Mouse (Mus musculus): ENCODE measurements at regions not wholly inside any gene's neighbourhood (a gene's known extent, or its start where the extent isn't known, plus 50 kb on each side); places are given as distances from the start of the nearest gene placed in this dataset.

GRCm38 (mm10) chr10:37447333-37448204 lies 308.8 kb upstream of the Marcks start:
- no peaks in the 10 kb centered on the region for H3K36me3 ChIP-seq (ENCODE audit: control insufficient read depth, insufficient read depth)
- H3K79me2 ChIP-seq (ENCODE audit: control insufficient read depth, insufficient read depth): no peaks in the 10 kb centered on the region
- H3ac ChIP-seq (ENCODE audit: control insufficient read depth, insufficient read length): no peak overlapping the region
- no peaks in the 10 kb centered on the region for H3K27me3 ChIP-seq (ENCODE audit: control insufficient read depth, insufficient read depth, insufficient read length)
- no peak for TF ChIP-seq E2F4 (IDR thresholded peaks at IDR 0.05; ENCODE audit: insufficient read depth)
- TF ChIP-seq REST (IDR thresholded peaks at IDR 0.05; ENCODE audit: insufficient read depth, insufficient read length): no peak
- no peak for TF ChIP-seq TCF3 (IDR thresholded peaks at IDR 0.05; ENCODE audit: insufficient read length, low read depth)
- no peak for TF ChIP-seq POLR2AphosphoS2 (IDR thresholded peaks at IDR 0.05; ENCODE audit: insufficient read length, low read depth)
- TF ChIP-seq MAX (IDR thresholded peaks at IDR 0.05; ENCODE audit: low read depth): no peak
- no peak for TF ChIP-seq TCF12 (IDR thresholded peaks at IDR 0.05; ENCODE audit: insufficient read depth, poor library complexity, severe bottlenecking)
- no peak for TF ChIP-seq POLR2A (IDR thresholded peaks at IDR 0.05; ENCODE audit: insufficient read length, low read depth)
- TF ChIP-seq CEBPB (IDR thresholded peaks at IDR 0.05; ENCODE audit: insufficient read depth, poor library complexity, severe bottlenecking): no peak
- TF ChIP-seq MYOG (IDR thresholded peaks at IDR 0.05; ENCODE audit: control insufficient read depth in 1 of 3, insufficient read depth in 1 of 3, insufficient read length in 2 of 3, low read depth in 2 of 3): no peak
- TF ChIP-seq MYOD1 (IDR thresholded peaks at IDR 0.05; ENCODE audit: control insufficient read depth in 1 of 3, insufficient read length in 2 of 3, low read depth in 2 of 3): no peak
- no peak for TF ChIP-seq USF1 (IDR thresholded peaks at IDR 0.05; ENCODE audit: low read depth)
- no peak for TF ChIP-seq SRF (IDR thresholded peaks at IDR 0.05; ENCODE audit: control insufficient read depth, insufficient read length, low read depth)
- no peak overlapping the region for H3K4me2 ChIP-seq (ENCODE audit: low read depth)
- no peak overlapping the region for H3K4me3 ChIP-seq

GRCm38 (mm10) chr10:37439863-37440613 lies 301.3 kb upstream of the Marcks start:
- Histone ChIP-seq H3K4me3 (no peak overlapping the region), H3K79me2 (ENCODE audit: control insufficient read depth, insufficient read depth) (no peaks in the 10 kb centered on the region)
- TF ChIP-seq USF1 (IDR thresholded peaks at IDR 0.05; ENCODE audit: low read depth) (no peak), REST (IDR thresholded peaks at IDR 0.05; ENCODE audit: insufficient read depth, insufficient read length) (no peak), POLR2A (IDR thresholded peaks at IDR 0.05; ENCODE audit: insufficient read length, low read depth) (no peak), POLR2AphosphoS2 (IDR thresholded peaks at IDR 0.05; ENCODE audit: insufficient read length, low read depth) (no peak), SRF (IDR thresholded peaks at IDR 0.05; ENCODE audit: control insufficient read depth, insufficient read length, low read depth) (no peak), MAX (IDR thresholded peaks at IDR 0.05; ENCODE audit: low read depth) (no peak), TCF12 (IDR thresholded peaks at IDR 0.05; ENCODE audit: insufficient read depth, poor library complexity, severe bottlenecking) (peak; percentile 14), MYOG (IDR thresholded peaks at IDR 0.05; ENCODE audit: control insufficient read depth in 1 of 3, insufficient read depth in 1 of 3, insufficient read length in 2 of 3, low read depth in 2 of 3) (peak in 2 of 3 experiments; percentile 66 to 78), TCF3 (IDR thresholded peaks at IDR 0.05; ENCODE audit: insufficient read length, low read depth) (peak; percentile 13), MYOD1 (IDR thresholded peaks at IDR 0.05; ENCODE audit: control insufficient read depth in 1 of 3, insufficient read length in 2 of 3, low read depth in 2 of 3) (peak in 2 of 3 experiments; percentile 90 to 91)

GRCm38 (mm10) chr10:37438312-37438711 lies 299.6 kb upstream of the Marcks start:
- TF ChIP-seq POLR2AphosphoS2 (IDR thresholded peaks at IDR 0.05; ENCODE audit: insufficient read length, low read depth) (no peak), POLR2A (IDR thresholded peaks at IDR 0.05; ENCODE audit: insufficient read length, low read depth) (no peak), MYOG (IDR thresholded peaks at IDR 0.05; ENCODE audit: control insufficient read depth in 1 of 3, insufficient read depth in 1 of 3, insufficient read length in 2 of 3, low read depth in 2 of 3) (no peak), TCF12 (IDR thresholded peaks at IDR 0.05; ENCODE audit: insufficient read depth, poor library complexity, severe bottlenecking) (no peak), CEBPB (IDR thresholded peaks at IDR 0.05; ENCODE audit: insufficient read depth, poor library complexity, severe bottlenecking) (peak; percentile 79), E2F4 (IDR thresholded peaks at IDR 0.05; ENCODE audit: insufficient read depth) (no peak)
- Histone ChIP-seq H3K36me3 (ENCODE audit: control insufficient read depth, insufficient read depth) (no peaks in the 10 kb centered on the region), H3ac (ENCODE audit: control insufficient read depth, insufficient read length) (no peak overlapping the region), H3K27me3 (ENCODE audit: control insufficient read depth, insufficient read depth, insufficient read length) (no peaks in the 10 kb centered on the region), H3K4me2 (ENCODE audit: low read depth) (no peak overlapping the region), H3K4me3 (no peak overlapping the region), H3K79me2 (ENCODE audit: control insufficient read depth, insufficient read depth) (no peaks in the 10 kb centered on the region)

More at GRCm38 (mm10) chr10:37439863-37440613, 301.3 kb upstream of the Marcks start:
- Histone ChIP-seq H3K27me3 (ENCODE audit: control insufficient read depth, insufficient read depth, insufficient read length) (no peaks in the 10 kb centered on the region), H3K36me3 (ENCODE audit: control insufficient read depth, insufficient read depth) (no peaks in the 10 kb centered on the region), H3ac (ENCODE audit: control insufficient read depth, insufficient read length) (no peak overlapping the region), H3K4me2 (ENCODE audit: low read depth) (peak overlapping the region; percentile 15)

GRCm38 (mm10) chr10:37436849-37437248 lies 298.1 kb upstream of the Marcks start:
- Histone ChIP-seq H3K27me3 (ENCODE audit: control insufficient read depth, insufficient read depth, insufficient read length) (no peaks in the 10 kb centered on the region), H3K4me2 (ENCODE audit: low read depth) (no peak overlapping the region), H3K36me3 (ENCODE audit: control insufficient read depth, insufficient read depth) (no peaks in the 10 kb centered on the region), H3K79me2 (ENCODE audit: control insufficient read depth, insufficient read depth) (no peaks in the 10 kb centered on the region), H3K4me3 (no peak overlapping the region), H3ac (ENCODE audit: control insufficient read depth, insufficient read length) (no peak overlapping the region)
- no peak for TF ChIP-seq REST (IDR thresholded peaks at IDR 0.05; ENCODE audit: insufficient read depth, insufficient read length)
- TF ChIP-seq TCF12 (IDR thresholded peaks at IDR 0.05; ENCODE audit: insufficient read depth, poor library complexity, severe bottlenecking): no peak
- TF ChIP-seq MYOD1 (IDR thresholded peaks at IDR 0.05; ENCODE audit: control insufficient read depth in 1 of 3, insufficient read length in 2 of 3, low read depth in 2 of 3): no peak
- no peak for TF ChIP-seq CEBPB (IDR thresholded peaks at IDR 0.05; ENCODE audit: insufficient read depth, poor library complexity, severe bottlenecking)
- TF ChIP-seq USF1 (IDR thresholded peaks at IDR 0.05; ENCODE audit: low read depth): no peak
- TF ChIP-seq POLR2A (IDR thresholded peaks at IDR 0.05; ENCODE audit: insufficient read length, low read depth): no peak
- no peak for TF ChIP-seq E2F4 (IDR thresholded peaks at IDR 0.05; ENCODE audit: insufficient read depth)
- no peak for TF ChIP-seq MYOG (IDR thresholded peaks at IDR 0.05; ENCODE audit: control insufficient read depth in 1 of 3, insufficient read depth in 1 of 3, insufficient read length in 2 of 3, low read depth in 2 of 3)
- no peak for TF ChIP-seq MAX (IDR thresholded peaks at IDR 0.05; ENCODE audit: low read depth)
- TF ChIP-seq POLR2AphosphoS2 (IDR thresholded peaks at IDR 0.05; ENCODE audit: insufficient read length, low read depth): no peak

Measured in myocyte (in vitro differentiated cells).